Mouse (Mus musculus): ENCODE data around the gene Hist1h2ap. TPM values are rescaled to one million over a fixed set of nuclear protein-coding genes. Genes with fewer than 3 reads are reported as not detected.

Gene Hist1h2ap
- polyA plus RNA-seq, 1 experiment, result 3.5 TPM

- TF ChIP-seq CTCF (IDR thresholded peaks at IDR 0.05; ENCODE audit: extremely low read depth, insufficient read depth, low read length) (no peak), POLR2A (IDR thresholded peaks at IDR 0.05; ENCODE audit: extremely low read depth, insufficient read depth, low read length) (peak; percentile 68)
These were observed 50.1 kb downstream of the Hist1h2ap start, which contains the start of gene Hist1h3i for GRCm38 (mm10) chr13:21783255-21783617. Gene Hist1h3i (minus strand): TSS chr13:21783370.

More at GRCm38 (mm10) chr13:21783255-21783617, 50.1 kb downstream of the Hist1h2ap start, which contains the start of gene Hist1h3i:
- peak within 1 kb of the TSS; percentile 23; the same call in 1 of the 2 replicates for H3K27ac ChIP-seq (ENCODE audit: insufficient read depth, low read length)
- peak within 1 kb of the TSS; percentile 49 for H3K4me3 ChIP-seq (ENCODE audit: insufficient read depth, low read length)
- no peaks in the 10 kb centered on the region; the same call in 1 of the 2 replicates for H3K4me1 ChIP-seq (ENCODE audit: control insufficient read depth, insufficient read depth, low read length)

Other genes starting within 250 kb of the Hist1h2ap start
- not detected in 2 replicates for gene Olfr1362, start 219.5 kb downstream of the Hist1h2ap start, polyA plus RNA-seq (2012; rRNA removed)
- gene Olfr11, start 191.0 kb downstream of the Hist1h2ap start, polyA plus RNA-seq (2012; rRNA removed), result 0.06 TPM in 1 of 2 replicates, not detected in the other
- gene Olfr1361, start 170.1 kb downstream of the Hist1h2ap start, polyA plus RNA-seq (2012; rRNA removed), result not detected in 2 replicates
- gene Olfr1360, start 156.1 kb downstream of the Hist1h2ap start, polyA plus RNA-seq (2012; rRNA removed), result not detected in 2 replicates
- gene Olfr1359, start 135.4 kb downstream of the Hist1h2ap start, polyA plus RNA-seq (2012; rRNA removed), result not detected in 2 replicates
- gene Hist1h2bl, start 117.4 kb downstream of the Hist1h2ap start, polyA plus RNA-seq (2012; rRNA removed), result 1.2 TPM in 1 of 2 replicates, not detected in the other
- 1.5 and 1.7 TPM in 2 replicates for gene Hist1h2ai, start 117.1 kb downstream of the Hist1h2ap start, polyA plus RNA-seq (2012; rRNA removed)
- 0.91 and 3.1 TPM in 2 replicates for gene Hist1h3h, start 115.8 kb downstream of the Hist1h2ap start, polyA plus RNA-seq (2012; rRNA removed)
- 0.77 TPM in 1 of 2 replicates, not detected in the other for gene Hist1h2bm, start 111.5 kb downstream of the Hist1h2ap start, polyA plus RNA-seq (2012; rRNA removed)
- 2.3 and 2.4 TPM in 2 replicates for gene Hist1h4j, start 98.4 kb downstream of the Hist1h2ap start, polyA plus RNA-seq (2012; rRNA removed)
- gene Hist1h4k, start 83.0 kb downstream of the Hist1h2ap start, polyA plus RNA-seq (2012; rRNA removed), result 11.0 and 14.4 TPM in 2 replicates
- 0.70 and 1.7 TPM in 2 replicates for gene Hist1h2ak, start 79.7 kb downstream of the Hist1h2ap start, polyA plus RNA-seq (2012; rRNA removed)
- 2.0 and 2.7 TPM in 2 replicates for gene Hist1h2bn, start 79.4 kb downstream of the Hist1h2ap start, polyA plus RNA-seq (2012; rRNA removed)
- 0.21 and 0.25 TPM in 2 replicates for gene Hist1h1b, start 52.9 kb downstream of the Hist1h2ap start, polyA plus RNA-seq (2012; rRNA removed)
- gene Hist1h3i, start 50.1 kb downstream of the Hist1h2ap start, polyA plus RNA-seq (2012; rRNA removed), result 1.3 and 3.1 TPM in 2 replicates
- not detected in 2 replicates for gene Hist1h2an, start 46.3 kb downstream of the Hist1h2ap start, polyA plus RNA-seq (2012; rRNA removed)
- 0.26 and 0.63 TPM in 2 replicates for gene Hist1h2bp, start 46.0 kb downstream of the Hist1h2ap start, polyA plus RNA-seq (2012; rRNA removed)
- 1.2 and 1.7 TPM in 2 replicates for gene Hist1h2bq, start 23.3 kb downstream of the Hist1h2ap start, polyA plus RNA-seq (2012; rRNA removed)
- not detected in 2 replicates for gene Hist1h2ao, start 23.0 kb downstream of the Hist1h2ap start, polyA plus RNA-seq (2012; rRNA removed)
- gene Hist1h4m, start 21.8 kb downstream of the Hist1h2ap start, polyA plus RNA-seq (2012; rRNA removed), result not detected in 2 replicates
- gene Hist1h4n, start 1.3 kb downstream of the Hist1h2ap start, polyA plus RNA-seq (2012; rRNA removed), result 11.0 and 23.0 TPM in 2 replicates
- 0.34 and 0.92 TPM in 2 replicates for gene Hist1h2br, start 236 bp upstream of the Hist1h2ap start, polyA plus RNA-seq (2012; rRNA removed)
- 2.2 and 2.3 TPM in 2 replicates for gene Zfp184, start 111.6 kb upstream of the Hist1h2ap start, polyA plus RNA-seq (2012; rRNA removed)
- 0.04 TPM in 1 of 2 replicates, not detected in the other for gene Pom121l2, start 147.7 kb upstream of the Hist1h2ap start, polyA plus RNA-seq (2012; rRNA removed)
- 1.9 and 2.5 TPM in 2 replicates for gene Prss16, start 176.2 kb upstream of the Hist1h2ap start, polyA plus RNA-seq (2012; rRNA removed)
- gene Hist1h2ah, start 202.1 kb upstream of the Hist1h2ap start, polyA plus RNA-seq (2012; rRNA removed), result 0.75 TPM in 1 of 2 replicates, not detected in the other
- 0.50 and 0.64 TPM in 2 replicates for gene Hist1h2bk, start 202.4 kb upstream of the Hist1h2ap start, polyA plus RNA-seq (2012; rRNA removed)
- gene Hist1h4i, start 207.9 kb upstream of the Hist1h2ap start, polyA plus RNA-seq (2012; rRNA removed), result 5.7 and 7.9 TPM in 2 replicates
- 0.63 and 1.1 TPM in 2 replicates for gene Hist1h2ag, start 209.4 kb upstream of the Hist1h2ap start, polyA plus RNA-seq (2012; rRNA removed)
- gene Hist1h2bj, start 209.7 kb upstream of the Hist1h2ap start, polyA plus RNA-seq (2012; rRNA removed), result 0.64 and 0.69 TPM in 2 replicates

Data from cortical plate, adult 2 months (tissue).